ENCODE assay signal across 8 mouse cellular contexts in the genomic region with DNA sequence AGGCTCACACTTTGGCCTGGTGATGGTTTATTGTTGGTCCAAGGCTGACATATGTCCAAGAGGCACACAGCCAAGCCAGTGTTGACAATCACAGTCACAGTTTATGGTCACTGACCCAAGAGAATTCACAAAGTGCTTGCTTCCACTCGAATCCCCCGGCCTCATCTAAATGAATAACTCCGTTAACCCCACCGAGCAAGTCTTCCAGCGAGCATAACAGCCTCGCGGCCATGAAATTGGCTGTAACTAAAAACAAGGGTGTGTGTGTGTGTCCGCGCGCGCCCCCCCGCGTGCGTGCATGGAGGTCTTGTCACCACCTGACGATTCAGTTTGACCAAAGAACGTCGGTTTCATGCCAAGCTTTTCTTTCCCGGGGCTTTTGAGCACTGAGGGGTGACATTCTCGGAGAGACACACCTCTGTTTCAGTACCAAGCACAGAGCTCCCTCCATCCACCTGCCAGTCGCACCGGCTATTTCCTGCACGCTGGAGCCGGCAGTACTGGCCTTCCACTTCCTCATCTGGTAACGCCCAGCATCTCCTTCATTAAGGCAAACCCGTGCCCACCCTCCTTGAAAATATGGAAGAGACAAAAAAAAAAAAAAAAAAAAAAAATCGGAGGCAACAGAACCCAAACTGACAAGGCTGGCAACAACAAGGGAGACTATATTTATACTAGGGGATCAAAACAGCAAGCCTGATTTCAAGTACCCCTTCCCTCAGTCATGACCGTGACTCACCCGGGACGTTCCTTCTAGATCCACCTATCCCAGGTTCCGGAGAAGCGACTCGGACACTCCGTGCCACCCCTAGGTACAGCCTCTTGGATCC. TPM values are rescaled to one million over a fixed set of nuclear protein-coding genes. Genes with fewer than 3 reads are reported as not detected.
A peak's percentile ranks its signal among the peaks of the same experiment; 100 is the strongest.
DNase-seq lines count a peak whose midpoint lies in the region; ATAC-seq and TF ChIP-seq lines count a peak whose summit lies in the region.

No protein-coding gene starts in this region.

- peak; percentile 47 to 61 for DNase-seq in adrenal gland, postnatal 36 days
- DNase-seq in embryonic facial prominence, embryonic 14.5 days (ENCODE audit: low spot score) = peak; percentile 38
- peak; percentile 31 to 47 for DNase-seq in layer of hippocampus, postnatal 10 days (ENCODE audit: low spot score in 2 of 2)
- DNase-seq in lung, postnatal 0 days (ENCODE audit: low spot score) = peak; percentile 48
- DNase-seq in right cerebral cortex, adult 18-20 months = peak; percentile 46
- no peak for DNase-seq in urinary bladder, postnatal 25 days (ENCODE audit: low spot score)

- no peaks in the 10 kb centered on the region for H3K9me3 ChIP-seq in ES-Bruce4 (replicated peaks; ENCODE audit: control insufficient read depth, insufficient read depth, low read length, poor library complexity, severe bottlenecking)
- H3K9me3 ChIP-seq in embryonic facial prominence, embryonic 14.5 days (ENCODE audit: control insufficient read depth, low read length) = no peaks in the 10 kb centered on the region
- no peaks in the 10 kb centered on the region for H3K9me3 ChIP-seq in lung, postnatal 0 days (ENCODE audit: low read length)

- TF ChIP-seq EP300 in ES-Bruce4 (IDR thresholded peaks at IDR 0.05; ENCODE audit: insufficient read depth, low read depth, low read length) = no peak
- peak; percentile 72; the same call in 1 of the 2 replicates for TF ChIP-seq EP300 in lung, postnatal 0 days (IDR thresholded peaks at IDR 0.05)

- peak overlapping the region; percentile 94 for H3K4me3 ChIP-seq in ES-Bruce4 (ENCODE audit: low read depth, low read length)
- peak overlapping the region; percentile 72 for H3K4me3 ChIP-seq in embryonic facial prominence, embryonic 14.5 days (ENCODE audit: low read depth, low read length)
- peak overlapping the region; percentile 55 for H3K4me3 ChIP-seq in lung, postnatal 0 days (ENCODE audit: low read depth, low read length)

- H3K36me3 ChIP-seq in ES-Bruce4 (ENCODE audit: control insufficient read depth, insufficient read depth, low read length, poor library complexity, severe bottlenecking) = no peaks in the 10 kb centered on the region
- 0 out of 2 replicates have a peak, but pooled peaks cover 8% of the 10 kb centered on the region for H3K36me3 ChIP-seq in embryonic facial prominence, embryonic 14.5 days (ENCODE audit: control insufficient read depth, insufficient read depth, low read length)
- 0 out of 2 replicates have a peak, but pooled peaks cover 12% of the 10 kb centered on the region for H3K36me3 ChIP-seq in lung, postnatal 0 days (ENCODE audit: insufficient read depth, low read length)

- H3K27ac ChIP-seq in ES-Bruce4 (ENCODE audit: insufficient read depth, low read length) = no peak overlapping the region
- H3K27ac ChIP-seq in embryonic facial prominence, embryonic 14.5 days (replicated peaks; ENCODE audit: low read depth, low read length) = no peak overlapping the region
- H3K27ac ChIP-seq in lung, postnatal 0 days (ENCODE audit: low read length) = peak overlapping the region; percentile 78

- peak; percentile 37 for TF ChIP-seq CTCF in ES-Bruce4 (IDR thresholded peaks at IDR 0.05; ENCODE audit: low read depth, low read length)
- peak; percentile 48 for TF ChIP-seq CTCF in lung, postnatal 0 days (IDR thresholded peaks at IDR 0.05)

- no peak for ATAC-seq in embryonic facial prominence, embryonic 14.5 days (ENCODE audit: low read depth)
- ATAC-seq in hematopoietic stem cell, adult 5-6 weeks (replicated peaks in 1 of 2; ENCODE audit: insufficient read depth in 1 of 2, low FRiP score in 2 of 2, low TSS enrichment in 1 of 2, low read depth in 1 of 2, poor library complexity in 2 of 2, severe bottlenecking in 2 of 2) = peak; percentile 15 to 47; a peak in 2 of 4 replicates
- ATAC-seq in lung, postnatal 0 days = peak; percentile 44

- H3K27me3 ChIP-seq in ES-Bruce4 (ENCODE audit: control insufficient read depth, insufficient read depth, low read length, poor library complexity, severe bottlenecking) = no peaks in the 10 kb centered on the region
- H3K27me3 ChIP-seq in embryonic facial prominence, embryonic 14.5 days (replicated peaks; ENCODE audit: control insufficient read depth, insufficient read depth, low read length) = no peaks in the 10 kb centered on the region
- no peaks in the 10 kb centered on the region for H3K27me3 ChIP-seq in lung, postnatal 0 days (replicated peaks; ENCODE audit: insufficient read depth, low read length)

- no peak for TF ChIP-seq POLR2A in ES-Bruce4 (IDR thresholded peaks at IDR 0.05; ENCODE audit: insufficient read depth, low read length)

- peak overlapping the region; percentile 60 for H3K9ac ChIP-seq in ES-Bruce4 (ENCODE audit: low read depth, poor library complexity, severe bottlenecking)
- peak overlapping the region; percentile 21 for H3K9ac ChIP-seq in embryonic facial prominence, embryonic 14.5 days (ENCODE audit: low read depth, low read length)
- 0 out of 2 replicates have a peak overlapping the region, but pooled peaks have one; percentile 29 for H3K9ac ChIP-seq in lung, postnatal 0 days (replicated peaks; ENCODE audit: low read depth)

- no peaks in the 10 kb centered on the region for H3K4me1 ChIP-seq in ES-Bruce4 (ENCODE audit: control insufficient read depth, insufficient read depth, low read length)
- H3K4me1 ChIP-seq in embryonic facial prominence, embryonic 14.5 days (ENCODE audit: control insufficient read depth, insufficient read depth, low read length) = no peaks in the 10 kb centered on the region
- no peaks in the 10 kb centered on the region; the same call in 1 of the 2 replicates for H3K4me1 ChIP-seq in lung, postnatal 0 days (ENCODE audit: insufficient read depth, low read depth, low read length)

- H3K4me2 ChIP-seq in embryonic facial prominence, embryonic 14.5 days (ENCODE audit: low read depth, low read length) = peak overlapping the region; percentile 90
- peak overlapping the region; percentile 95 for H3K4me2 ChIP-seq in lung, postnatal 0 days (replicated peaks; ENCODE audit: low read depth, low read length)

- 2% methylated on average over 33 of the region's 33 CpGs for WGBS in embryonic facial prominence, embryonic 14.5 days
- 2% methylated on average over 33 of the region's 33 CpGs for WGBS in lung, postnatal 0 days

RNA-seq across cellular contexts. Expression of gene Stpg1, which starts 0.7 kb away (rescaled TPM):
- polyA plus RNA-seq in ES-Bruce4 (2011; ENCODE audit: insufficient read depth, insufficient read length, low read depth, missing spikeins) = 0.79 and 1.8 TPM in 2 replicates
- total RNA-seq in adrenal gland, postnatal 36 days (2021) = under 1 TPM; 0.36 to 0.40 TPM
- 0.65 TPM in 1 of 2 replicates, not detected in the other for polyA plus RNA-seq in embryonic facial prominence, embryonic 14.5 days (2014; fragmentation: Nextera tagmentation; extraction: Ambion mirVana)
- 0.50 TPM in 1 of 2 replicates, not detected in the other for total RNA-seq in hematopoietic stem cell, adult 5-6 weeks (2017)
- total RNA-seq in layer of hippocampus, postnatal 10 days (2021) = 1 to 10 TPM; 1.1 to 2.3 TPM
- 0.83 and 0.85 TPM in 2 replicates for polyA plus RNA-seq in lung, postnatal 0 days (2015; fragmentation: Nextera tagmentation; extraction: Ambion mirVana)

RNA-seq across cellular contexts. Expression of gene Nipal3, which starts 0.9 kb away (rescaled TPM):
- 12.7 and 17.5 TPM in 2 replicates for polyA plus RNA-seq in ES-Bruce4 (2011; ENCODE audit: insufficient read depth, insufficient read length, low read depth, missing spikeins)
- total RNA-seq in adrenal gland, postnatal 36 days (2021) = 10 to 100 TPM; 11.3 to 21.9 TPM
- polyA plus RNA-seq in embryonic facial prominence, embryonic 14.5 days (2014; fragmentation: Nextera tagmentation; extraction: Ambion mirVana) = 2.9 and 3.0 TPM in 2 replicates
- total RNA-seq in hematopoietic stem cell, adult 5-6 weeks (2017) = 20.1 and 37.6 TPM in 2 replicates
- total RNA-seq in layer of hippocampus, postnatal 10 days (2021) = 10 to 100 TPM; 60.9 to 66.2 TPM
- polyA plus RNA-seq in lung, postnatal 0 days (2015; fragmentation: Nextera tagmentation; extraction: Ambion mirVana) = 9.7 and 12.0 TPM in 2 replicates
